ENCODE assay signal across 8 mouse cellular contexts in genomic region chr19:29812581-29813460, GRCm38 (mm10). TPM values are rescaled to one million over a fixed set of nuclear protein-coding genes. Genes with fewer than 3 reads are reported as not detected.
DNase-seq lines count a peak whose midpoint lies in the region; ATAC-seq and TF ChIP-seq lines count a peak whose summit lies in the region.

Gene Ranbp6, minus strand, starts transcription at chr19:29812974.

- peak; percentile 88 for TF ChIP-seq POLR2A in CH12.LX (IDR thresholded peaks at IDR 0.05; ENCODE audit: low read depth, low read length)

- TF ChIP-seq EP300 in CH12.LX (IDR thresholded peaks at IDR 0.05; ENCODE audit: low read length): no peak
- no peak for TF ChIP-seq EP300 in liver, embryonic 14.5 days (IDR thresholded peaks at IDR 0.05; ENCODE audit: low read depth)

- peak within 1 kb of the TSS; percentile 77 to 97 (median 85) for H3K4me3 ChIP-seq in CH12.LX (replicated peaks in 1 of 3; ENCODE audit: low read depth in 2 of 3, low read length in 2 of 3, poor library complexity in 1 of 3)
- peak within 1 kb of the TSS; percentile 66 for H3K4me3 ChIP-seq in forebrain, embryonic 10.5 days
- H3K4me3 ChIP-seq in heart, embryonic 15.5 days: peak within 1 kb of the TSS; percentile 78
- peak within 1 kb of the TSS; percentile 74 to 91 for H3K4me3 ChIP-seq in liver, embryonic 14.5 days (ENCODE audit: insufficient read depth in 1 of 2, low read depth in 2 of 2, low read length in 2 of 2)
- peak within 1 kb of the TSS; percentile 75 for H3K4me3 ChIP-seq in stomach, embryonic 15.5 days (replicated peaks)

- H3K79me2 ChIP-seq in CH12.LX (replicated peaks; ENCODE audit: control insufficient read depth, extremely low read depth, insufficient read depth, poor library complexity, severe bottlenecking): peaks cover 33% of the 10 kb centered on the region

- peak within 1 kb of the TSS; percentile 99 for H3K4me2 ChIP-seq in CH12.LX (ENCODE audit: insufficient read depth, low read depth, poor library complexity, severe bottlenecking)
- H3K4me2 ChIP-seq in heart, embryonic 15.5 days: peak within 1 kb of the TSS; percentile 73
- peak within 1 kb of the TSS; percentile 98 for H3K4me2 ChIP-seq in liver, embryonic 14.5 days (ENCODE audit: low read depth)
- H3K4me2 ChIP-seq in stomach, embryonic 15.5 days: peak within 1 kb of the TSS; percentile 63

- no peak for TF ChIP-seq RAD21 in CH12.LX (IDR thresholded peaks at IDR 0.05; ENCODE audit: low read depth, low read length)

- peaks cover 18 to 31% of the 10 kb centered on the region in 2 experiments for H3K36me3 ChIP-seq in CH12.LX (replicated peaks in 1 of 2; ENCODE audit: control insufficient read depth in 1 of 2, insufficient read depth in 1 of 2, low read length in 1 of 2)
- H3K36me3 ChIP-seq in forebrain, embryonic 10.5 days (replicated peaks): peaks cover 33% of the 10 kb centered on the region
- H3K36me3 ChIP-seq in heart, embryonic 15.5 days: peaks cover 15% of the 10 kb centered on the region
- peaks cover 4% of the 10 kb centered on the region for H3K36me3 ChIP-seq in liver, embryonic 14.5 days (replicated peaks; ENCODE audit: control insufficient read depth, insufficient read depth, low read depth)
- H3K36me3 ChIP-seq in stomach, embryonic 15.5 days: peaks cover 7% of the 10 kb centered on the region

- in situ Hi-C loops in CH12.LX (cut with MboI; ENCODE audit: low pct_ligation_motif_present, low pct_unique_long_range_greater_than_20kb, low sequenced_read_pairs): loop anchor here (10.0 to 25.0 kb wide), 4 partner anchors 108 to 451 kb away; partner anchors contain the start of genes Cd274, Ermp1 and Plgrkt

- H3K27ac ChIP-seq in CH12.LX (ENCODE audit: insufficient read depth, low read depth): no peak within 1 kb of the TSS
- H3K27ac ChIP-seq in forebrain, embryonic 10.5 days: peak within 1 kb of the TSS; percentile 85
- H3K27ac ChIP-seq in heart, embryonic 15.5 days: peak within 1 kb of the TSS; percentile 43
- no peak within 1 kb of the TSS for H3K27ac ChIP-seq in liver, embryonic 14.5 days
- no peak within 1 kb of the TSS for H3K27ac ChIP-seq in stomach, embryonic 15.5 days

- no peak for TF ChIP-seq CTCF in CH12.LX (conservative IDR thresholded peaks at IDR 0.05 in 1 of 2, IDR thresholded peaks at IDR 0.05 in 1 of 2; ENCODE audit: low read depth in 2 of 2, low read length in 2 of 2)
- TF ChIP-seq CTCF in liver, embryonic 14.5 days (IDR thresholded peaks at IDR 0.05; ENCODE audit: low read depth): no peak

- H3K9me3 ChIP-seq in CH12.LX (replicated peaks; ENCODE audit: low read length): no peaks in the 10 kb centered on the region
- H3K9me3 ChIP-seq in forebrain, embryonic 10.5 days: no peaks in the 10 kb centered on the region
- no peaks in the 10 kb centered on the region for H3K9me3 ChIP-seq in heart, embryonic 15.5 days (replicated peaks)
- no peaks in the 10 kb centered on the region for H3K9me3 ChIP-seq in liver, embryonic 14.5 days (ENCODE audit: control insufficient read depth, low read length)
- no peaks in the 10 kb centered on the region for H3K9me3 ChIP-seq in stomach, embryonic 15.5 days

- no peaks in the 10 kb centered on the region for H3K27me3 ChIP-seq in CH12.LX (replicated peaks)
- H3K27me3 ChIP-seq in forebrain, embryonic 10.5 days (ENCODE audit: poor library complexity, severe bottlenecking): no peaks in the 10 kb centered on the region; the same call in 1 of the 2 replicates
- peaks cover 3% of the 10 kb centered on the region; the same call in 1 of the 2 replicates for H3K27me3 ChIP-seq in heart, embryonic 15.5 days
- H3K27me3 ChIP-seq in liver, embryonic 14.5 days (ENCODE audit: control insufficient read depth, insufficient read depth, low read length): no peaks in the 10 kb centered on the region
- no peaks in the 10 kb centered on the region for H3K27me3 ChIP-seq in stomach, embryonic 15.5 days (replicated peaks)

- peak; percentile 97 for ATAC-seq in heart, embryonic 15.5 days (replicated peaks; ENCODE audit: insufficient number of reproducible peaks, insufficient read depth, low FRiP score, low read depth)
- ATAC-seq in liver, embryonic 14.5 days (ENCODE audit: insufficient read depth): peak; percentile 98
- peak; percentile 96 for ATAC-seq in stomach, embryonic 15.5 days (ENCODE audit: insufficient read depth, low FRiP score, low read depth)

- peaks cover 6 to 35% of the 10 kb centered on the region in 2 experiments for H3K4me1 ChIP-seq in CH12.LX (ENCODE audit: control insufficient read depth in 1 of 2, insufficient read depth in 2 of 2)
- peaks cover 32% of the 10 kb centered on the region for H3K4me1 ChIP-seq in forebrain, embryonic 10.5 days
- H3K4me1 ChIP-seq in heart, embryonic 15.5 days (replicated peaks): peaks cover 13% of the 10 kb centered on the region
- H3K4me1 ChIP-seq in liver, embryonic 14.5 days (replicated peaks; ENCODE audit: control insufficient read depth in 2 of 2, insufficient read depth in 2 of 2, low read length in 1 of 2): peaks cover 4 to 8% of the 10 kb centered on the region in 2 experiments; a peak in 3 of 4 replicates
- H3K4me1 ChIP-seq in stomach, embryonic 15.5 days: peaks cover 8% of the 10 kb centered on the region; the same call in 1 of the 2 replicates

- peak within 1 kb of the TSS; percentile 79 for H3K9ac ChIP-seq in CH12.LX (ENCODE audit: insufficient read depth, low read depth)
- H3K9ac ChIP-seq in heart, embryonic 15.5 days: peak within 1 kb of the TSS; percentile 72
- peak within 1 kb of the TSS; percentile 82 for H3K9ac ChIP-seq in liver, embryonic 14.5 days (replicated peaks)
- H3K9ac ChIP-seq in stomach, embryonic 15.5 days: peak within 1 kb of the TSS; percentile 42; the same call in 1 of the 2 replicates

- dilution Hi-C loops in CH12.LX (cut with MboI; ENCODE audit: extremely low pct_ligation_motif_present, extremely low pct_unique_long_range_greater_than_20kb, low sequenced_read_pairs): no loop called here

- peak; percentile 79 for DNase-seq in CH12.LX (ENCODE audit: extremely low read depth)
- peak; percentile 74 for DNase-seq in c-Kit-positive CD71-negative TER-119-negative erythroid progenitor cells, embryonic 14.5 days (ENCODE audit: low read depth)
- DNase-seq in forebrain, embryonic 10.5 days (ENCODE audit: extremely low spot score, low spot score): peak; percentile 86
- peak; percentile 92 to 95 for DNase-seq in kidney, postnatal 25 days
- DNase-seq in liver, embryonic 14.5 days (ENCODE audit: low read depth in 3 of 3, low spot score in 3 of 3): peak; percentile 68 to 70 (median 69)
- DNase-seq in neural tube, embryonic 10.5 days (ENCODE audit: extremely low spot score, low spot score): peak; percentile 89

- 2% methylated on average over 47 of the region's 47 CpGs for WGBS in forebrain, embryonic 10.5 days
- under 1% methylated on average over 47 of the region's 47 CpGs for WGBS in heart, embryonic 15.5 days
- WGBS in liver, embryonic 14.5 days (ENCODE audit: insufficient replicate concordance): 2% methylated on average over 47 of the region's 47 CpGs
- 2% methylated on average over 47 of the region's 47 CpGs for WGBS in stomach, embryonic 15.5 days

TF ChIP-seq in CH12.LX, 34 proteins besides CTCF, POLR2A, EP300 and RAD21 (continues in another document):
- peak; percentile 89 for TF ChIP-seq HCFC1 (IDR thresholded peaks at IDR 0.05; ENCODE audit: low read depth, low read length)
- peak; percentile 73; the same call in 1 of the 2 replicates for TF ChIP-seq KAT2A (IDR thresholded peaks at IDR 0.05; ENCODE audit: insufficient replicate concordance, low read length)
- TF ChIP-seq POLR2AphosphoS2 (IDR thresholded peaks at IDR 0.05; ENCODE audit: low read depth, low read length): peak; percentile 72; the same call in 1 of the 2 replicates
- peak; percentile 71 for TF ChIP-seq MEF2A (IDR thresholded peaks at IDR 0.05; ENCODE audit: borderline replicate concordance, low read depth, low read length)
- TF ChIP-seq SMC3 (IDR thresholded peaks at IDR 0.05; ENCODE audit: low read depth, low read length): peak; percentile 14; the same call in 1 of the 2 replicates
- 0 out of 2 replicates have a peak, but pooled peaks have one; percentile 18 for TF ChIP-seq ETS1 (conservative IDR thresholded peaks at IDR 0.05; ENCODE audit: low read depth, low read length)
- peak; percentile 65 for TF ChIP-seq ZMIZ1 (IDR thresholded peaks at IDR 0.05; ENCODE audit: low read depth, low read length)
- peak; percentile 96 for TF ChIP-seq NELFE (IDR thresholded peaks at IDR 0.05; ENCODE audit: low read depth, low read length)
- TF ChIP-seq ELF1 (IDR thresholded peaks at IDR 0.05; ENCODE audit: low read depth, low read length): peak; percentile 84
- TF ChIP-seq MYC (IDR thresholded peaks at IDR 0.05; ENCODE audit: low read depth, low read length): no peak
- peak; percentile 62 for TF ChIP-seq MAX (IDR thresholded peaks at IDR 0.05; ENCODE audit: low read length)
- no peak for TF ChIP-seq USF2 (conservative IDR thresholded peaks at IDR 0.05; ENCODE audit: low read depth, low read length)
- TF ChIP-seq PAX5 (IDR thresholded peaks at IDR 0.05; ENCODE audit: low read length): no peak
- peak; percentile 65 for TF ChIP-seq NRF1 (IDR thresholded peaks at IDR 0.05; ENCODE audit: low read depth, low read length)
- peak; percentile 90 for TF ChIP-seq IRF4 (IDR thresholded peaks at IDR 0.05; ENCODE audit: low read depth, low read length)
- 0 out of 2 replicates have a peak, but pooled peaks have one; percentile 49 for TF ChIP-seq RCOR1 (conservative IDR thresholded peaks at IDR 0.05; ENCODE audit: low read depth, low read length)
- no peak for TF ChIP-seq USF1 (IDR thresholded peaks at IDR 0.05; ENCODE audit: low read depth, low read length)
- peak; percentile 84 for TF ChIP-seq MXI1 (IDR thresholded peaks at IDR 0.05; ENCODE audit: low read depth, low read length)
- no peak for TF ChIP-seq BHLHE40 (IDR thresholded peaks at IDR 0.05; ENCODE audit: low read depth, low read length)
- peak; percentile 85 for TF ChIP-seq TCF12 (IDR thresholded peaks at IDR 0.05; ENCODE audit: low read depth, low read length)
- TF ChIP-seq MAZ (IDR thresholded peaks at IDR 0.05; ENCODE audit: low read depth, low read length): peak; percentile 100
- TF ChIP-seq CHD1 (IDR thresholded peaks at IDR 0.05; ENCODE audit: low read depth, low read length): no peak
- no peak for TF ChIP-seq ZNF384 (IDR thresholded peaks at IDR 0.05; ENCODE audit: low read depth, low read length)

RNA-seq across cellular contexts. Expression of gene Ranbp6, which starts in this region (rescaled TPM):
- total RNA-seq in CH12.LX (2012; rRNA removed) (7.0 and 9.0 TPM in 2 replicates), CH12.LX (2014; rRNA removed) (12.1 and 14.5 TPM in 2 replicates)
- polyA plus RNA-seq in CH12.LX (2012; ENCODE audit: insufficient read length, low read depth): 7.8 and 8.4 TPM in 2 replicates
- 23.2 and 23.4 TPM in 2 replicates for polyA plus RNA-seq in forebrain, embryonic 10.5 days (2016; fragmentation: Nextera tagmentation; extraction: Ambion mirVana)
- polyA plus RNA-seq in heart, embryonic 15.5 days (2015; fragmentation: Nextera tagmentation; extraction: Ambion mirVana): 14.1 TPM in 2 replicates
- polyA plus RNA-seq in liver, embryonic 14.5 days (2012; rRNA removed): 2.6 and 4.3 TPM in 2 replicates
- polyA plus RNA-seq in liver, embryonic 14.5 days (2014; fragmentation: Nextera tagmentation; extraction: Ambion mirVana): 6.2 and 6.5 TPM in 2 replicates
- 14.4 and 15.7 TPM in 2 replicates for polyA plus RNA-seq in stomach, embryonic 15.5 days (2015; fragmentation: Nextera tagmentation; extraction: Ambion mirVana)

Comparison
In these comparisons a context has a peak if more than half of its experiments do, and no peak if none do; other contexts are left out.
1. H3K27ac ChIP-seq: peak in forebrain, embryonic 10.5 days (single experiment) and heart, embryonic 15.5 days (single experiment); none in CH12.LX (single experiment), liver, embryonic 14.5 days (single experiment) and stomach, embryonic 15.5 days (single experiment).
2. Peak in every context shown above with its lines, with median percentiles within 50 percentile points of each other: DNase-seq, H3K4me2 ChIP-seq, H3K4me3 ChIP-seq, H3K9ac ChIP-seq and ATAC-seq.